Mouse (Mus musculus): ENCODE data around the gene Prap1.
A peak's percentile ranks its signal among the peaks of the same experiment; 100 is the strongest.

Prap1 gene

GRCm38 (mm10) chr7:140092924-140093528 is at the start of gene Prap1:
Gene Prap1 (plus strand): TSS chr7:140093395.
- DNase-seq (ENCODE audit: extremely low spot score): no peak

- no peak for DNase-seq (ENCODE audit: extremely low spot score)
Observed at GRCm38 (mm10) chr7:140045546-140045945, 47.6 kb upstream of the Prap1 start.

- peak; percentile 58 for DNase-seq (ENCODE audit: extremely low spot score)
Observed at GRCm38 (mm10) chr7:140047811-140048311, 45.3 kb upstream of the Prap1 start.

GRCm38 (mm10) chr7:140048361-140049114 is 44.7 kb upstream of the Prap1 start, which contains the start of gene Msx3:
Gene Msx3 (minus strand): TSS chr7:140049089.
- peak; percentile 44 for DNase-seq (ENCODE audit: extremely low spot score)

GRCm38 (mm10) chr7:140049115-140049689 is 44.0 kb upstream of the Prap1 start:
- peak; percentile 63 for DNase-seq (ENCODE audit: extremely low spot score)

- DNase-seq (ENCODE audit: extremely low spot score): no peak
Observed at GRCm38 (mm10) chr7:140054124-140054523, 39.1 kb upstream of the Prap1 start.

GRCm38 (mm10) chr7:140057413-140058407 is 35.5 kb upstream of the Prap1 start:
- DNase-seq (ENCODE audit: extremely low spot score): peak; percentile 84

GRCm38 (mm10) chr7:140058528-140058927 is 34.7 kb upstream of the Prap1 start:
- DNase-seq (ENCODE audit: extremely low spot score): no peak

- no peak for DNase-seq (ENCODE audit: extremely low spot score)
Observed at GRCm38 (mm10) chr7:140059601-140060000, 33.6 kb upstream of the Prap1 start.

- peak; percentile 75 for DNase-seq (ENCODE audit: extremely low spot score)
Observed at GRCm38 (mm10) chr7:140060936-140061831, 32.0 kb upstream of the Prap1 start.

GRCm38 (mm10) chr7:140061832-140062130 is 31.4 kb upstream of the Prap1 start:
- DNase-seq (ENCODE audit: extremely low spot score): no peak

- peak; percentile 46 for DNase-seq (ENCODE audit: extremely low spot score)
Observed at GRCm38 (mm10) chr7:140062307-140062706, 30.9 kb upstream of the Prap1 start.

- peak; percentile 69 for DNase-seq (ENCODE audit: extremely low spot score)
Observed at GRCm38 (mm10) chr7:140063092-140063491, 30.1 kb upstream of the Prap1 start.

- DNase-seq (ENCODE audit: extremely low spot score): no peak
Observed at GRCm38 (mm10) chr7:140067397-140067796, 25.8 kb upstream of the Prap1 start.

- peak; percentile 58 for DNase-seq (ENCODE audit: extremely low spot score)
Observed at GRCm38 (mm10) chr7:140070042-140070711, 23.0 kb upstream of the Prap1 start.

GRCm38 (mm10) chr7:140077698-140078097 is 15.5 kb upstream of the Prap1 start:
- no peak for DNase-seq (ENCODE audit: extremely low spot score)

GRCm38 (mm10) chr7:140078711-140079110 is 14.5 kb upstream of the Prap1 start:
- DNase-seq (ENCODE audit: extremely low spot score): peak; percentile 72

- peak; percentile 81 for DNase-seq (ENCODE audit: extremely low spot score)
Observed at GRCm38 (mm10) chr7:140080503-140081156, 12.6 kb upstream of the Prap1 start.

All from embryo, embryonic 9.5 days (tissue).